ENCODE assay signal across 19 mouse cellular contexts in the genomic region with DNA sequence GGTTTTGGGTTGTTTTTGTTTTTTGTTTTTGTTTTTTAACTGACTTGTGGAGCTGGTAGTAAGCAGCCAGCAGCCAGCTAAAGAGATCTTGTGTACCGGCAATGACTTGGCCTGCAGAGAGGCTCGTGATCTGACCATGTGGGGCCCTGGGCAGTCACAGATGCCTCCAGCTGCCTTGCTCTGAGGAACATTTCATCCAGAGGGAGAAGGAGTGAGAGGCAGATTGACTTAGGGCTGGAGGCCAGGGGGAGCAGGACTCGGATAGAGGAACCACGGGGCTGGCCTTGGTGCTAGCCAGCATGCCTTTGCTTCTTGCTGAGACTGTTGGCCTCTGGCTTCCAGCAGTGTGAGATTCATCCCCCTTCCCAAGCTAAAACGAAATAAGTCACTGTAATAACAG. TPM values are rescaled to one million over a fixed set of nuclear protein-coding genes. Genes with fewer than 3 reads are reported as not detected.
DNase-seq lines count a peak whose midpoint lies in the region; TF ChIP-seq lines count a peak whose summit lies in the region.
"Had no signal": no experiment of that assay in that cellular context is flagged by ENCODE, and none has a peak within 500 bp of the region (broad histone marks: within the 10 kb centered on the region; RNA-seq: fewer than 3 reads in every experiment).

No protein-coding gene starts in this region.

- peaks cover 37% of the 10 kb centered on the region for H3K4me1 ChIP-seq in olfactory bulb, adult 2 months (ENCODE audit: control insufficient read depth, insufficient read depth, low read length)
- peaks cover 8% of the 10 kb centered on the region for H3K4me1 ChIP-seq in hindbrain, embryonic 10.5 days (replicated peaks)

- H3K9me3 ChIP-seq in hindbrain, embryonic 10.5 days = no peaks in the 10 kb centered on the region
- H3K9me3 ChIP-seq: embryonic facial prominence, embryonic 13.5 days; megakaryocyte, embryonic 14.5 days had no signal

- no peak for TF ChIP-seq CTCF in left cerebral cortex, adult 2 months (IDR thresholded peaks at IDR 0.05)
- TF ChIP-seq CTCF in olfactory bulb, adult 2 months (IDR thresholded peaks at IDR 0.05; ENCODE audit: insufficient read depth, low read depth, low read length) = no peak

- peak; percentile 28 for DNase-seq in gastrocnemius, postnatal 25 days
- no peak for DNase-seq in gastrocnemius, postnatal 36 days
- peak; percentile 43 for DNase-seq in left cerebral cortex, postnatal 4 days
- DNase-seq in left cerebral cortex, adult 2 months (ENCODE audit: extremely low spot score in 1 of 2, low spot score in 2 of 2) = no peak
- DNase-seq in heart, postnatal 10 days = peak; percentile 62 to 66
- no peak for DNase-seq in hindbrain, embryonic 10.5 days (ENCODE audit: low spot score)
- no peak for DNase-seq in right cerebral cortex, adult 18-20 months
- DNase-seq: adrenal gland, postnatal 36 days; forebrain, postnatal 0 days; gastrocnemius, adult 2 months; kidney, adult 11 months; layer of hippocampus, postnatal 36 days; thymus, postnatal 36 days had no signal

- no peak for TF ChIP-seq POLR2A in olfactory bulb, adult 2 months (IDR thresholded peaks at IDR 0.05; ENCODE audit: insufficient read depth, low read depth, low read length)

- no peak overlapping the region for H3K4me3 ChIP-seq in left cerebral cortex, adult 2 months
- no peak overlapping the region for H3K4me3 ChIP-seq in olfactory bulb, adult 2 months (ENCODE audit: insufficient read depth, low read depth, low read length)
- H3K4me3 ChIP-seq in hindbrain, embryonic 10.5 days = no peak overlapping the region
- H3K4me3 ChIP-seq: embryonic facial prominence, embryonic 13.5 days; gastrocnemius, adult 2 months; megakaryocyte, embryonic 14.5 days had no signal

- H3K36me3 ChIP-seq in hindbrain, embryonic 10.5 days = peaks cover 7% of the 10 kb centered on the region; the same call in 1 of the 2 replicates

- no peaks in the 10 kb centered on the region for H3K27me3 ChIP-seq in hindbrain, embryonic 10.5 days (ENCODE audit: insufficient read depth, poor library complexity, severe bottlenecking)
- H3K27me3 ChIP-seq: embryonic facial prominence, embryonic 13.5 days; megakaryocyte, embryonic 14.5 days; Patski had no signal

- intact Hi-C loops in gastrocnemius, postnatal 36 days (cut with DNase I) = no loop called here
- intact Hi-C loops in left cerebral cortex, postnatal 4 days (cut with DNase I) = loop anchor here (10.0 kb wide), 1 partner anchor 301 kb away; no protein-coding TSS in a partner anchor
- intact Hi-C loops in left cerebral cortex, adult 2 months (cut with DNase I) = loop anchor here (10.0 kb wide), 3 partner anchors 701 to 981 kb away; no protein-coding TSS in a partner anchor
- intact Hi-C loops in heart, postnatal 10 days (cut with DNase I) = loop anchor here (10.0 kb wide), 1 partner anchor 901 kb away; no protein-coding TSS in a partner anchor

- 33% methylated on average over 5 of the region's 5 CpGs for WGBS in olfactory bulb, adult 2 months
- 52% methylated on average over 5 of the region's 5 CpGs for WGBS in hindbrain, embryonic 10.5 days

- H3K27ac ChIP-seq in left cerebral cortex, adult 2 months = no peak overlapping the region
- peak overlapping the region; percentile 74 for H3K27ac ChIP-seq in olfactory bulb, adult 2 months (ENCODE audit: insufficient read depth, low read depth, low read length)
- no peak overlapping the region for H3K27ac ChIP-seq in hindbrain, embryonic 10.5 days
- H3K27ac ChIP-seq: embryonic facial prominence, embryonic 13.5 days; gastrocnemius, adult 2 months; hindbrain, postnatal 0 days; stomach, postnatal 0 days had no signal

RNA-seq across cellular contexts. Expression of a gene that starts 43.2 kb away (rescaled TPM):
- total RNA-seq in gastrocnemius, postnatal 25 days (2021) = 10 to 100 TPM; 13.9 to 19.0 TPM
- total RNA-seq in gastrocnemius, postnatal 36 days (2021) = 10 to 100 TPM; 14.9 to 15.5 TPM
- 10 to 100 TPM; 34.5 to 36.0 TPM for total RNA-seq in left cerebral cortex, postnatal 4 days (2021)
- 10 to 100 TPM; 32.7 to 35.0 TPM for total RNA-seq in left cerebral cortex, adult 2 months (2021)
- total RNA-seq in heart, postnatal 10 days (2021) = 10 to 100 TPM; 22.7 to 25.6 TPM
- not detected in 2 replicates for polyA plus RNA-seq in olfactory bulb, adult 2 months (2012; ENCODE audit: insufficient read depth, insufficient read length, low replicate concordance, missing spikeins)
- polyA plus RNA-seq in hindbrain, embryonic 10.5 days (2016; fragmentation: Nextera tagmentation; extraction: Ambion mirVana) = 19.1 and 20.4 TPM in 2 replicates

Comparison
In these comparisons a context has a peak if more than half of its experiments do, and no peak if none do; other contexts are left out.
1. DNase-seq: peak in gastrocnemius, postnatal 25 days (single experiment), left cerebral cortex, postnatal 4 days (single experiment) and heart, postnatal 10 days (2 of 2); none in gastrocnemius, postnatal 36 days (0 of 2), left cerebral cortex, adult 2 months (0 of 2), hindbrain, embryonic 10.5 days (single experiment) and right cerebral cortex, adult 18-20 months (single experiment).